In the genomic region with DNA sequence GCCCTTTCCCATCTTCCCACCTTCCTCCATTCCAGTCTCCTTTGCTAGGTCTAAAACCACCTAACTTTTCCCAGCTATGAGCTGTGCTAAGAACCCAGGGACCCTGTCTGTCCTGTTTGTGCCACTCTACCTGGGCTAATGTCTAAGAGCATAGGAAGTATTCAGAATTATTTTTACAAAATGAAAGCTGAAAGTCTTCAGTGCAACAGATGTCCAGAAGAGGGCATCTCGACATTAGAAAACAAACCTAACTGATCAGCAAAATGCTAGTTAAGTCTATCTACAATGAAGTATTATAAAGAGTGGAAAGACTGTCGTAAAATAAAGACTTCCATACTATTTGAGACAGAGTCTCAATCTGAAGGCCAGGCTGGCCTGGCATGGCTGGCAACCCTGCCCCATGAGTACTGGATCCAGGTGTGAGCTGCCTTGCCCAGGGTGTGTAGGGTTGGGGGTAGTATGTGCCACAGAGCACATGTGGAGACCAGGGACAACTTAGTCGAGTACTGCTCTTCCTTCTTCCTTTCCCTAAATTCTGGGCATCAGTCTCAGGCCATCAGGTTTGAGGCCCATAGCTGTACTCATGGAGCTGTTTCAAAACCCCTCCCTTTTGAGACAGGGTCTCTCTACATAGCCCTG, we compare ENCODE assay signal across 8 mouse cellular contexts. TPM values are rescaled to one million over a fixed set of nuclear protein-coding genes. Genes with fewer than 3 reads are reported as not detected.
DNase-seq lines count a peak whose midpoint lies in the region; ATAC-seq and TF ChIP-seq lines count a peak whose summit lies in the region.
"Had no signal": no experiment of that assay in that cellular context is flagged by ENCODE, and none has a peak within 500 bp of the region (broad histone marks: within the 10 kb centered on the region; RNA-seq: fewer than 3 reads in every experiment).

No protein-coding gene starts in this region.

- H3K9ac ChIP-seq in hindbrain, embryonic 15.5 days, result no peak overlapping the region
- H3K9ac ChIP-seq in hindbrain, embryonic 13.5 days, result no peak overlapping the region
- H3K9ac ChIP-seq: embryonic facial prominence, embryonic 12.5 days had no signal

- no peak overlapping the region for H3K4me2 ChIP-seq in hindbrain, embryonic 15.5 days
- H3K4me2 ChIP-seq in hindbrain, embryonic 13.5 days, result no peak overlapping the region
- H3K4me2 ChIP-seq: embryonic facial prominence, embryonic 12.5 days had no signal

- no peaks in the 10 kb centered on the region for H3K36me3 ChIP-seq in hindbrain, embryonic 15.5 days
- H3K36me3 ChIP-seq in hindbrain, embryonic 13.5 days, result no peaks in the 10 kb centered on the region
- no peaks in the 10 kb centered on the region for H3K36me3 ChIP-seq in E14TG2a.4 (ENCODE audit: insufficient read depth, low read length)
- H3K36me3 ChIP-seq: embryonic facial prominence, embryonic 12.5 days had no signal

- H3K27me3 ChIP-seq in hindbrain, embryonic 15.5 days, result no peaks in the 10 kb centered on the region
- no peaks in the 10 kb centered on the region for H3K27me3 ChIP-seq in hindbrain, embryonic 13.5 days
- no peaks in the 10 kb centered on the region for H3K27me3 ChIP-seq in E14TG2a.4 (ENCODE audit: insufficient read depth, low read length)
- H3K27me3 ChIP-seq: embryonic facial prominence, embryonic 12.5 days had no signal

- peak; percentile 14; the same call in 1 of the 2 replicates for TF ChIP-seq CTCF in E14TG2a.4 (conservative IDR thresholded peaks at IDR 0.05; ENCODE audit: low read length)

- ATAC-seq in hindbrain, embryonic 15.5 days (ENCODE audit: low FRiP score, low read depth), result peak; percentile 38; the same call in 1 of the 2 replicates
- ATAC-seq in hindbrain, embryonic 13.5 days (ENCODE audit: low FRiP score), result no peak; the same call in 1 of the 2 replicates

- H3K27ac ChIP-seq in hindbrain, embryonic 15.5 days (replicated peaks), result no peak overlapping the region
- no peak overlapping the region for H3K27ac ChIP-seq in hindbrain, embryonic 13.5 days
- H3K27ac ChIP-seq: embryonic facial prominence, embryonic 12.5 days had no signal

- 61% methylated on average over 3 of the region's 3 CpGs for WGBS in hindbrain, embryonic 15.5 days
- 55% methylated on average over 3 of the region's 3 CpGs for WGBS in hindbrain, embryonic 13.5 days

- no peak overlapping the region for H3K4me3 ChIP-seq in hindbrain, embryonic 15.5 days
- H3K4me3 ChIP-seq in hindbrain, embryonic 13.5 days, result no peak overlapping the region
- H3K4me3 ChIP-seq in E14TG2a.4 (replicated peaks; ENCODE audit: low read length), result no peak overlapping the region
- H3K4me3 ChIP-seq: embryonic facial prominence, embryonic 12.5 days had no signal

- intact Hi-C loops in left cerebral cortex, postnatal 4 days (cut with DNase I), result loop anchor here (5.0 to 10.0 kb wide), 2 partner anchors 91 to 159 kb away; partner anchors contain the start of gene Slc16a10

- H3K4me1 ChIP-seq in hindbrain, embryonic 15.5 days (replicated peaks), result no peaks in the 10 kb centered on the region
- no peaks in the 10 kb centered on the region for H3K4me1 ChIP-seq in hindbrain, embryonic 13.5 days (replicated peaks)
- no peaks in the 10 kb centered on the region for H3K4me1 ChIP-seq in E14TG2a.4 (replicated peaks; ENCODE audit: low read depth, low read length)
- H3K4me1 ChIP-seq: embryonic facial prominence, embryonic 12.5 days had no signal

- no peaks in the 10 kb centered on the region for H3K9me3 ChIP-seq in hindbrain, embryonic 15.5 days
- no peaks in the 10 kb centered on the region for H3K9me3 ChIP-seq in hindbrain, embryonic 13.5 days
- peaks cover 10% of the 10 kb centered on the region for H3K9me3 ChIP-seq in E14TG2a.4 (ENCODE audit: low read length)
- H3K9me3 ChIP-seq: embryonic facial prominence, embryonic 12.5 days had no signal

- peak; percentile 19 for DNase-seq in c-Kit-positive CD71-positive TER-119-positive erythroid progenitor cells, embryonic 14.5 days (ENCODE audit: low spot score)
- DNase-seq in kidney, postnatal 10 days, result peak; percentile 29
- DNase-seq in retina, embryonic 14.5 days (ENCODE audit: low spot score), result peak; percentile 63
- no peak for DNase-seq in left cerebral cortex, postnatal 4 days

RNA-seq across cellular contexts. Expression of gene Mfsd4b1, which starts 28.3 kb away (rescaled TPM):
- 0.57 and 0.98 TPM in 2 replicates for polyA plus RNA-seq in hindbrain, embryonic 15.5 days (2015; fragmentation: Nextera tagmentation; extraction: Ambion mirVana)
- 0.14 TPM in 2 replicates for polyA plus RNA-seq in hindbrain, embryonic 13.5 days (2015; fragmentation: Nextera tagmentation; extraction: Ambion mirVana)
- 1 to 10 TPM in 1 of 2 experiments, under 1 TPM in 1; 0.44 to 1.1 TPM for total RNA-seq in left cerebral cortex, postnatal 4 days (2021)
